Mouse (Mus musculus) gastrocnemius, postnatal 25 days (tissue): Measurements from ENCODE around the gene Tulp4. TPM values are rescaled to one million over a fixed set of nuclear protein-coding genes. Genes with fewer than 3 reads are reported as not detected.
"Not testable (repeated sequence)": the region's sequence is repeated elsewhere in the genome, so short reads cannot be mapped to it uniquely, and the experiment has no call there.

Source experiments
- DNase-seq: peaks from one replicate; pipeline ENCODE4 v3.0.0; 2022
- microRNA-seq, 2 experiments: library from miRNA; unstranded; fragments of <30 nt; microRNA quantifications; one replicate each; pipeline ENCODE4 v1.2.0; 2021; ENCODE audit warnings: borderline replicate concordance in 2 of 2
- total RNA-seq, 2 experiments: library from RNA; stranded (reverse); gene quantifications; 1 replicate in 1 of 2; 2 replicates in 1 of 2; pipeline ENCODE4 v1.2.3; 2021

Gene Tulp4
- total RNA-seq, 2 experiments from 2014 or later, result 95.2 to 117 TPM

GRCm38 (mm10) chr17:6279772-6280171 lies 173.5 kb downstream of the Tulp4 start:
- DNase-seq, result not testable (repeated sequence)

- not testable (repeated sequence) for DNase-seq
These were observed 174.3 kb downstream of the Tulp4 start for GRCm38 (mm10) chr17:6280513-6280912.

DNA sequence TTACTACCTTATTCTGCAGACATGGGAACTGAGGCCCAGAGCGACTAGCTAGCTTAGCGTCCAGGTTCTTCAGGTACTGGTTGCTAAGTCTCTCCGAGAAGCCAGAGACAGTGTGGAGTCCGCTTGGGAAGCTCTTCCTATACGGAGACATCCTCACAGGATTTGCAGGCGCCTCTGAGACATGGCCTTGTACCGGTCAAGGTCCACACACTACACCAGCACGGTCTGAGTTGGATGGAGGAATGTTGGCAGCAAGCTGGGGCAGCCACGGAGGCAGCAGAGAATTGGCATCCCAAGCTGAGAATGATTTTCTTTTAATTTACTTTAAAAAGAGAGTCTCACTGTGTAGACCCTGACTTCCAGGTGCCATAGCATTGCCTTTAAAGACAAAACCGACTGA lies 176.9 kb downstream of the Tulp4 start:
- not testable (repeated sequence) for DNase-seq

DNA sequence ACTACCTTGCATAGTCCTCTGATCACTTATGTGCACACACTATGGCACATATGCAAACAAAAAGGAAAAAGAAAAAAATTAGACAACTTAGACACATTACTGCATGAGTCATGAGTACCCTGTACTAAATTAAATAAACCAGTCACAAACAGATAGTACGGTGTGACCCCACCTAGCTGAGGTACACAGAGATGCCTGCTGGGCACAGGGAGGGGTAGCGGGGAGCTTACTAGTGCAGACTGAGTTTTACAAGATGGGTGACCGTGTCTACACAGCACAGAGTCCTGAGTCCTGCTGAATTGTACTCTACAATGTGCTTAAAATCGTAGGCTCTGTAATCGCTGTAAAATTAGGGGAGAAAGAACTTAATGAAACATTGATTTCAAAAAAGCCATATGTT lies 179.9 kb downstream of the Tulp4 start:
- DNase-seq, result not testable (repeated sequence)

- DNase-seq, result not testable (repeated sequence)
These were observed 182.8 kb downstream of the Tulp4 start for GRCm38 (mm10) chr17:6289045-6289444.

- DNase-seq, result not testable (repeated sequence)
These were observed 187.6 kb downstream of the Tulp4 start for GRCm38 (mm10) chr17:6293882-6294281.

- not testable (repeated sequence) for DNase-seq
These were observed 191.0 kb downstream of the Tulp4 start for GRCm38 (mm10) chr17:6297060-6297795.

DNA sequence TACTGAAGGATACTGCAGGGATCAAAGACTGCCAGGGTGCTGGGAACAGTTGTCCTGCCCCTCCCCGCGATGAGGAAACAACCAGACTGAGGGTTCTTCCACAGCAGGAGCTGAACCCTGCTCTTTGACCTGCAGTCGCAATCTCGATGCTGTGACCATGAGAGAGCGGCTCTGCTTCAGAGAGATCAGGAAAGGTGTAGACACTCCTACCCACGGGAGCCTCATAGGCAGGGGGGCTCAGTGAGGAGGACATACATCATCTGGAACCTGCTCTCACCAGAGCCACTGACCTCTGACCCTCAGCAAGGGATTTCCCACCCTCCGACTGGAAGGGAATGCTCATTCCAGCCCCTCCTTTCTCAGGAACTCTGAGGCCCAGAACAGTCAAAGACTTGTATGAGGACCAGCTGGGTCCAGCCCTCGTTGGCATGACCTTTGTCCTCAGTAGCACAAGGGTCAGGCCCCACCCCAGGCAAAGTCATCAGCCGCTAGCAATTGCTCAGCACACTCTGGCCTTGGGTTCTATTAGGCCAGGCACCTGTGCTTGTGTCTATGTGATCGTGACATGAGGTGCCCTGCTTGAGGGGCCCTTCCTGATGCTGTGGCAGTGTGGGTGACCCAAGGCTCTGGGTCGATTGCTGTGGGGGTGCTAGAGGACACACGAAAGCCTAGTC lies 194.1 kb downstream of the Tulp4 start:
- not testable (repeated sequence) for DNase-seq

Small RNAs within 50 kb of the gene (microRNA-seq; reads per million reads assigned to microRNA genes)
- gene Gm22774, result 0 reads per million in 2 experiments

Other genes starting within 250 kb of the Tulp4 start
- 10 to 100 TPM; 35.8 to 48.7 TPM for gene Synj2, start 165.2 kb upstream of the Tulp4 start, total RNA-seq
- 1 to 10 TPM; 5.2 to 5.4 TPM for gene Serac1, start 26.7 kb upstream of the Tulp4 start, total RNA-seq
- gene Gtf2h5, start 26.7 kb upstream of the Tulp4 start, total RNA-seq, result 10 to 100 TPM; 45.1 to 49.0 TPM
- 1 to 10 TPM; 4.2 to 5.6 TPM for gene Tmem181a, start 150.4 kb downstream of the Tulp4 start, total RNA-seq
- gene Dynlt1a, start 211.1 kb downstream of the Tulp4 start, total RNA-seq, result 1 to 10 TPM; 2.3 to 2.4 TPM